Mouse (Mus musculus) midbrain, embryonic 13.5 days (tissue): ENCODE results near the gene Znfx1. TPM values are rescaled to one million over a fixed set of nuclear protein-coding genes. Genes with fewer than 3 reads are reported as not detected.
"Not testable (repeated sequence)": the region's sequence is repeated elsewhere in the genome, so short reads cannot be mapped to it uniquely, and the experiment has no call there.

Experiments
- ATAC-seq: fragments of 200-750 bp; cut with Nextera tagmentation; 2 replicates; pipeline ENCODE4 v1.8.0; 2017; ENCODE audit warnings: mild to moderate bottlenecking, moderate TSS enrichment, moderate library complexity
- H3K27ac ChIP-seq: fragments of 300-500 bp; sonication (generic); 2 replicates; pipeline ENCODE4 v1.5.1; 2015; ENCODE audit warnings: inconsistent platforms, mild to moderate bottlenecking, moderate library complexity
- H3K27me3 ChIP-seq: fragments of 300-500 bp; sonication (generic); 2 replicates; pipeline ENCODE4 v1.6.1; 2015; ENCODE audit warnings: mild to moderate bottlenecking, inconsistent platforms
- H3K36me3 ChIP-seq: fragments of 300-500 bp; sonication (generic); 2 replicates; pipeline ENCODE4 v1.6.1; 2015; ENCODE audit warnings: mild to moderate bottlenecking, inconsistent platforms
- H3K4me1 ChIP-seq: fragments of 300-500 bp; sonication (generic); replicated peaks from 2 replicates; pipeline ENCODE4 v1.6.1; 2015; ENCODE audit warnings: inconsistent platforms
- H3K4me2 ChIP-seq: fragments of 300-500 bp; sonication (generic); replicated peaks from 2 replicates; pipeline ENCODE4 v1.6.1; 2015; ENCODE audit warnings: moderate library complexity, mild to moderate bottlenecking, inconsistent platforms
- H3K4me3 ChIP-seq: fragments of 300-500 bp; sonication (generic); replicated peaks from 2 replicates; pipeline ENCODE4 v1.5.1; 2015; ENCODE audit warnings: mild to moderate bottlenecking, inconsistent platforms
- H3K9ac ChIP-seq: fragments of 300-500 bp; sonication (generic); replicated peaks from 2 replicates; pipeline ENCODE4 v1.6.1; 2015; ENCODE audit warnings: mild to moderate bottlenecking, inconsistent platforms
- H3K9me3 ChIP-seq: fragments of 300-500 bp; sonication (generic); 2 replicates; pipeline ENCODE4 v1.6.1; 2016; ENCODE audit warnings: mild to moderate bottlenecking, inconsistent platforms
- WGBS: fragments of 180-500 bp; shearing (Covaris S2); methylation state at CpG from one replicate; pipeline ENCODE4 v1.1.7; 2015; 5-methylcytosine and 5-hydroxymethylcytosine counted together
- polyA plus RNA-seq: library from polyadenylated mRNA; unstranded; fragments of >200 nt; fragmentation: Nextera tagmentation; extraction: Ambion mirVana; gene quantifications from 2 replicates; pipeline ENCODE4 v1.2.1, GENCODE M21; 2015

Znfx1 gene
- polyA plus RNA-seq, 1 experiment from 2014 or later: 7.8 TPM

DNA sequence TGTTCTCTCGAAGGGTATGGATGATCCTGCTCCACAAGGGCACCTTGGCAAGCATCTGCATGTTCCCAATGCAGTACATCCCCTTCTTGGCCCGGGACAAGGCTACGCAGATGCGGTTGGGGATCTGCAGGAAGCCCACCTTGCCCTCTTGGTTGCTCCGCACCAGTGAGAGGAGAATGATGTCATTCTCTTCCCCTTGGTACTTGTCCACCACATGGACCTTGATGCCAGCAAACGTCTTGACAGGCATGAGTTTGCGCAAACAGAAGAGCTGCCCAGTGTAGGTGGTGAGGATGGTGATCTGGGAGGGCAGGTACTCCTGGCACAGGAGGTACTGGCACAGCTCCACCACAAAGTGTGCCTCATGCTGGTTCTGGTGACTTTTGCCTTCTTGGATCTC, 24.1 kb downstream of the Znfx1 start:
- no peak overlapping the region for H3K27ac ChIP-seq
- H3K4me2 ChIP-seq: no peak overlapping the region
- no peak overlapping the region for H3K9ac ChIP-seq
- H3K27me3 ChIP-seq: no peaks in the 10 kb centered on the region
- WGBS: 95% methylated on average over 7 of the region's 7 CpGs
- no peaks in the 10 kb centered on the region for H3K4me1 ChIP-seq
- no peaks in the 10 kb centered on the region for H3K9me3 ChIP-seq
- H3K4me3 ChIP-seq: no peak overlapping the region
- ATAC-seq: no peak
- H3K36me3 ChIP-seq: peaks cover 100% of the 10 kb centered on the region

GRCm38 (mm10) chr2:167038297-167038696, 24.5 kb downstream of the Znfx1 start:
- peaks cover 100% of the 10 kb centered on the region for H3K36me3 ChIP-seq
- H3K27ac ChIP-seq: no peak overlapping the region
- no peaks in the 10 kb centered on the region for H3K4me1 ChIP-seq
- H3K4me3 ChIP-seq: no peak overlapping the region
- no peaks in the 10 kb centered on the region for H3K27me3 ChIP-seq
- no peaks in the 10 kb centered on the region for H3K9me3 ChIP-seq
- H3K9ac ChIP-seq: no peak overlapping the region
- 95% methylated on average over 6 of the region's 6 CpGs for WGBS
- ATAC-seq: no peak
- no peak overlapping the region for H3K4me2 ChIP-seq

- Histone ChIP-seq H3K4me3 (no peak overlapping the region), H3K27me3 (no peaks in the 10 kb centered on the region), H3K9ac (no peak overlapping the region), H3K36me3 (peaks cover 97% of the 10 kb centered on the region), H3K4me2 (no peak overlapping the region), H3K4me1 (no peaks in the 10 kb centered on the region), H3K27ac (no peak overlapping the region), H3K9me3 (no peaks in the 10 kb centered on the region)
- WGBS: 94% methylated on average over 12 of the region's 12 CpGs
- ATAC-seq: no peak
These were observed 25.1 kb downstream of the Znfx1 start for GRCm38 (mm10) chr2:167037710-167038109.

DNA sequence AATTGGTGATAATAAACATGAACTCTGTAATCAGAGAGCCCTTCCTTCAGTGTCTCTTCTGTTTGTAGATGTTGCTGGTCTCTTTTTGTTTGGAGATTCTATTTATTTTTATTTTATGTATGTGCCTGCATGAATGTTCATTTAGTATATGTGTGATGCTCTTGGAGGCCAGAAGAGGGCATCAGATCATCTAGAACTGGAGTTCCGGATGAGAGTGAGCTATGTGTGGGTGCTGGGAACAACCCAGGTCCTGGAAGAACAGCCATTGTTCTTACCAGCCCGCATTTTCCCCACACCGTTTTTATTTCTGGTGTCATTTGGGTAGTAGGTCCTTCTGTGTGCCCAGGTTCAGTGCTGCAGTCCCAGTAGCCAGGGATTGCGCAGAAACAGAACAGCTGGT, 32.3 kb downstream of the Znfx1 start:
- no peak overlapping the region for H3K27ac ChIP-seq
- H3K9me3 ChIP-seq: no peaks in the 10 kb centered on the region
- peaks cover 92% of the 10 kb centered on the region for H3K36me3 ChIP-seq
- H3K4me2 ChIP-seq: no peak overlapping the region
- H3K4me1 ChIP-seq: no peaks in the 10 kb centered on the region
- no peak overlapping the region for H3K4me3 ChIP-seq
- ATAC-seq: no peak
- H3K9ac ChIP-seq: no peak overlapping the region
- 96% methylated on average over 4 of the region's 4 CpGs for WGBS
- H3K27me3 ChIP-seq: no peaks in the 10 kb centered on the region

DNA sequence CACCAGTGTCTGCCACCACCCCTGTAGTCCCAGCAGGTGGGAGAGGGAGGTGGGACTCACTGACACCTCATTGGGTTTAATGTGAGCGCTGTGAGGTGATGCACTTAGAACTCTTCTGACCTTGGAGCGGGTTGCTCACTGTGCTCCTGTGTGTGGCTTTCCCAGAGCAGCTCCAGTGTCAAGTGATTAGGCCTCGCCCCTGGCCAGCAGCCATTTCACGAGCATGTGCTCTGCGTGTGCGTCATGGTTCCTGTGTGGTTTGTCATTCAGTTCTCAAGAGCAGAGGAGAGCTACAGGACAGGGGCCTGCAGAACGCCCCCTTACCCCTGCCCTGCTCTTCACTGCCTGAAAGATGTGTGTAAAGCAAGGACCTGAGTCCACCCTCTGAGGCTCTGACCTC, 34.3 kb downstream of the Znfx1 start:
- Histone ChIP-seq H3K27ac (no peak overlapping the region), H3K4me2 (no peak overlapping the region), H3K27me3 (no peaks in the 10 kb centered on the region), H3K4me3 (no peak overlapping the region), H3K9me3 (no peaks in the 10 kb centered on the region), H3K9ac (no peak overlapping the region), H3K4me1 (no peaks in the 10 kb centered on the region), H3K36me3 (peaks cover 89% of the 10 kb centered on the region)
- ATAC-seq: no peak
- 98% methylated on average over 7 of the region's 7 CpGs for WGBS

- Histone ChIP-seq H3K4me2 (no peak overlapping the region), H3K4me3 (no peak overlapping the region), H3K4me1 (peaks cover 21% of the 10 kb centered on the region), H3K27me3 (no peaks in the 10 kb centered on the region), H3K27ac (no peak overlapping the region), H3K9ac (no peak overlapping the region), H3K9me3 (no peaks in the 10 kb centered on the region), H3K36me3 (peaks cover 64% of the 10 kb centered on the region)
- 97% methylated on average over 10 of the region's 10 CpGs for WGBS
- no peak for ATAC-seq
These were observed 43.4 kb downstream of the Znfx1 start for GRCm38 (mm10) chr2:167019396-167019795.

DNA sequence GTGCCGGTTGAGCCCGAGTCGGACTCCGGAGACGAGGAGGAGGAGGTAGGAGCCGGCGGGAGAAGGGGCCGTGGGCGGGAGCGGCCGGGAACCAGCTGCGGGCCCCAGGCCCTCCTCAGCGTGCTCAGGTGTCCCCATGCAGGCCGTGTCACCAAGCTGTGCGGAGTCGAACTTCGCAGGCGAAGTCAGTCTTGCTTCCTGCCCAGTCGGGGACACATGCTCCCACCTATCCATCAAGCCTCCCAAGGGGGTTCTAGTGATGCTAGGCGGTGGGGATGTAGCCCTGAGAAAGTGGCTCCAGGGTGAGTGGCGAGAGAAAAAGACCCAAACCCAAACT, 47.5 kb downstream of the Znfx1 start:
- WGBS: under 1% methylated on average over 11 of the region's 21 CpGs
- ATAC-seq: no peak; the same call in 1 of the 2 replicates
- H3K4me3 ChIP-seq: peak overlapping the region; percentile 93
- H3K9me3 ChIP-seq: no peaks in the 10 kb centered on the region
- peak overlapping the region; percentile 73; the same call in 1 of the 2 replicates for H3K27ac ChIP-seq
- H3K4me1 ChIP-seq: peaks cover 21% of the 10 kb centered on the region
- H3K4me2 ChIP-seq: peak overlapping the region; percentile 99
- H3K36me3 ChIP-seq: peaks cover 27% of the 10 kb centered on the region
- H3K9ac ChIP-seq: peak overlapping the region; percentile 85
- no peaks in the 10 kb centered on the region for H3K27me3 ChIP-seq

GRCm38 (mm10) chr2:167014702-167015381, 48.0 kb downstream of the Znfx1 start, which contains the start of gene Ddx27:
Gene Ddx27 (plus strand): TSS chr2:167015193.
- Histone ChIP-seq H3K4me2 (peak within 1 kb of the TSS; percentile 99), H3K27ac (peak within 1 kb of the TSS; percentile 73), H3K36me3 (peaks cover 22% of the 10 kb centered on the region), H3K9me3 (no peaks in the 10 kb centered on the region), H3K4me3 (peak within 1 kb of the TSS; percentile 93), H3K9ac (peak within 1 kb of the TSS; percentile 85), H3K27me3 (no peaks in the 10 kb centered on the region), H3K4me1 (peaks cover 21% of the 10 kb centered on the region)
- peak; percentile 91 for ATAC-seq
- WGBS: 2% methylated on average over 37 of the region's 37 CpGs

DNA sequence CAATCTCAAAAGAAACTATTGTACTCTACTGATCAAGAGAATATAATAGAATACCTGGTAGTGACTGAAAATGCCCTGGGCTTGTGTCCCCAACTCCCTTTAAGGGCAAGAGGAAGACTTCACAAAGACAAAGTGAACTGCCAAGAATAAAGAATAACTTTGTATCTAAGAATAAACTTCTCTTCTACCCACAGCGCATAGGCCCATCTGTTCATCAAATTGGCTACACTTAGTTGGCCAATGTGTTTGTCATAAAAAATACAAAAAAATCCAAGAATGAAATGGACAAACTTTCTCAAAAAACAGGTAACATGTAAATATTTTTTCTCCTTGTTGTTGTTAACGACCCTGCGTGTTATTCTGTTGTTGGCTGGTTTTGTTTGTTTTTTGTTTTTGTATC, 52.3 kb downstream of the Znfx1 start:
- no peaks in the 10 kb centered on the region for H3K27me3 ChIP-seq
- ATAC-seq: no peak
- H3K27ac ChIP-seq: no peak overlapping the region
- peaks cover 5% of the 10 kb centered on the region for H3K4me1 ChIP-seq
- no peaks in the 10 kb centered on the region for H3K36me3 ChIP-seq
- no peaks in the 10 kb centered on the region for H3K9me3 ChIP-seq
- no peak overlapping the region for H3K9ac ChIP-seq
- no peak overlapping the region for H3K4me3 ChIP-seq
- no peak overlapping the region for H3K4me2 ChIP-seq
- WGBS: 91% methylated on average over 3 of the region's 3 CpGs

DNA sequence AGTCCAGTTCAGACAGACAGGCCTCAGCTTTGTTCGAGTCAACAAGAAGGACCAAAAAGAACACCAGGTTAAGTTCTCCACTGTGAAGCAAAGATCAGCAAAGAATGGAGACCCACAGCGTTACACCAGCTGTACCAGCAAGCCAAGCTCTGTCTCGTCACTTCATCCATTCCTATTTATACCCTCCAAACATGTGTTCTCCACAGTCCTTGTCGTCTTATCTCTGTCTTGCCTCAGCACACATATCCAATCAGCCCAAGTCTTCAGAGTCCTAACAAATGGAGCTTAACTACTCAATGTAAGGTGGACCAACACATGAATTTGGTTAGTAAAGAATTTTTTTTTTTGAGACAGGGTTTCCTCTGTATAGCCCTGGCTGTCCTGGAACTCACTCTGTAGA, 53.3 kb downstream of the Znfx1 start:
- Histone ChIP-seq H3K4me3 (no peak overlapping the region), H3K4me2 (no peak overlapping the region), H3K27ac (no peak overlapping the region), H3K4me1 (peaks cover under 1% of the 10 kb centered on the region), H3K9me3 (no peaks in the 10 kb centered on the region), H3K27me3 (no peaks in the 10 kb centered on the region), H3K9ac (no peak overlapping the region), H3K36me3 (no peaks in the 10 kb centered on the region)
- ATAC-seq: no peak
- WGBS: 77% methylated on average over 4 of the region's 4 CpGs

DNA sequence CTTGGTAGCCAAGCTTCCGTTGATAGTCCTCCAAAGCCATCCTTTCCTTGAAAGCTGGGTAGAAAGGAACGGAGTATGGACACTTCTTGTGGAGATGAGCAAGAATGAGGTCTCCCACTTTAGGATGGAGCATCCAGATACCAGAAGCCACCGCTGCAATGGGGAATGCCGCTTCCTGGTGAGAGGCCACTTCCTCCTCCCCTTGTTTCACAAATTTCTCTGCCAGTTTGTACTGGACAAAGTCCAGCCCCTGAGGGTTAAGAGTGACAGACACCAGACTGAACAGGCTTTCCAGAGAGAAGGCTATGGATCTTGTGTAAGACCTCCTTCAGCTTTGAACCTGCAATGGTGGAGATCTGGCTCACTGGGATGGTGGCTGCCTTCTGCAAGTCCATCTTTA, 55.2 kb downstream of the Znfx1 start:
- H3K9me3 ChIP-seq, H3K4me2 ChIP-seq, H3K9ac ChIP-seq, H3K36me3 ChIP-seq, H3K4me1 ChIP-seq, H3K27me3 ChIP-seq, H3K27ac ChIP-seq, H3K4me3 ChIP-seq, ATAC-seq: not testable (repeated sequence)
- WGBS: 80% methylated on average over 4 of the region's 4 CpGs

- WGBS: 79% methylated on average over 13 of the region's 13 CpGs
- no peak for ATAC-seq
These were observed 55.8 kb downstream of the Znfx1 start for GRCm38 (mm10) chr2:167007001-167007491.

DNA sequence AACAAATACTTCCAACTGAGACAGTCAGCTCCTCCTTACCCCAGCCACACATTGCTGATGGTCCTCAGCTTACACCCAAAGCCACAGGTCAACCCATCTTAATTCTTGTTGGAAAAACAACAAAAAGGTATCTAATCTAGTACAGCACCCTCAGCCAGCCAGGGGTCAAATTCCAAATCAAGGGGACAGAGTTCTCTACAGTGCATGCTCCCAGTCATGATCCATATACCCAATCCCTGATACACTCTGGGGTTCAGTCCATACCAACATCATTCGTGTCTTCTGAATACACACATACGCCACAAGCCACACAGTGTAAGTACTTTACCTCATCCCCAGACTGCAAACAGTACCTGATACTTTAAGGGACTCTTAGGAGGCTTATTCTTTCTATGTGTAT, 56.5 kb downstream of the Znfx1 start:
- no peaks in the 10 kb centered on the region for H3K9me3 ChIP-seq
- H3K36me3 ChIP-seq: no peaks in the 10 kb centered on the region
- H3K9ac ChIP-seq: no peak overlapping the region
- H3K27me3 ChIP-seq: no peaks in the 10 kb centered on the region
- WGBS: 87% methylated on average over 2 of the region's 2 CpGs
- ATAC-seq: no peak
- no peak overlapping the region for H3K27ac ChIP-seq
- no peaks in the 10 kb centered on the region for H3K4me1 ChIP-seq
- H3K4me2 ChIP-seq: no peak overlapping the region
- no peak overlapping the region for H3K4me3 ChIP-seq

More at GRCm38 (mm10) chr2:167007001-167007491, 55.8 kb downstream of the Znfx1 start:
- no peaks in the 10 kb centered on the region for H3K36me3 ChIP-seq
- H3K27me3 ChIP-seq: no peaks in the 10 kb centered on the region
- H3K4me2 ChIP-seq: no peak overlapping the region
- no peak overlapping the region for H3K4me3 ChIP-seq
- no peaks in the 10 kb centered on the region for H3K4me1 ChIP-seq
- H3K27ac ChIP-seq: no peak overlapping the region
- H3K9ac ChIP-seq: no peak overlapping the region
- H3K9me3 ChIP-seq: no peaks in the 10 kb centered on the region
